Mouse (Mus musculus) kidney, adult 2 months (tissue): ENCODE measurements around the gene Bcar3. TPM values are rescaled to one million over a fixed set of nuclear protein-coding genes. Genes with fewer than 3 reads are reported as not detected.

Source experiments
- DNase-seq: peaks from one replicate; pipeline ENCODE4 v3.0.0; 2021
- H3K27ac ChIP-seq: fragments of 200-500 bp; 2 replicates; pipeline ENCODE4 v1.5.1; 2012; ENCODE audit warnings: low read depth, low read length, control low read depth, inconsistent platforms; ENCODE audit not compliant: insufficient read depth
- H3K27me3 ChIP-seq: fragments of 200-500 bp; replicated peaks from 2 replicates; pipeline ENCODE4 v1.6.1; 2012; ENCODE audit warnings: mild to moderate bottlenecking, moderate library complexity, low read length, inconsistent platforms; ENCODE audit not compliant: control insufficient read depth, insufficient read depth
- H3K36me3 ChIP-seq: fragments of 200-500 bp; 2 replicates; pipeline ENCODE4 v1.6.1; 2012; ENCODE audit warnings: mild to moderate bottlenecking, moderate library complexity, low read length, inconsistent platforms; ENCODE audit not compliant: control insufficient read depth, insufficient read depth
- H3K4me1 ChIP-seq: fragments of 200-500 bp; 2 replicates; pipeline ENCODE4 v1.6.1; 2011; ENCODE audit warnings: low read length; ENCODE audit not compliant: control insufficient read depth, insufficient read depth
- H3K4me3 ChIP-seq: fragments of 200-500 bp; 2 replicates; pipeline ENCODE4 v1.5.1; 2011; ENCODE audit warnings: mild to moderate bottlenecking, low read depth, low read length, control low read depth; ENCODE audit not compliant: insufficient read depth
- CTCF ChIP-seq: fragments of 200-500 bp; conservative IDR thresholded peaks from 2 replicates; pipeline ENCODE4 v1.5.1; 2011; ENCODE audit warnings: low read depth, mild to moderate bottlenecking, control low read depth, low read length, moderate library complexity, mixed read lengths; ENCODE audit not compliant: insufficient read depth, insufficient read length
- POLR2A ChIP-seq: fragments of 200-500 bp; IDR thresholded peaks from one replicate; pipeline ENCODE4 v1.6.1; 2011; ENCODE audit warnings: low read depth, low read length, control low read depth
- WGBS: fragments of 180-500 bp; shearing (Covaris S2); methylation state at CpG from one replicate; pipeline ENCODE4 v1.1.7; 2018; 5-methylcytosine and 5-hydroxymethylcytosine counted together
- polyA plus RNA-seq: library from polyadenylated mRNA; depleted of rRNA; stranded (reverse); fragments of >200 nt; gene quantifications from 2 replicates; pipeline ENCODE4 v1.2.3, GENCODE M21; 2012; rRNA removed

The Bcar3 gene
- polyA plus RNA-seq, 1 experiment = 41.3 TPM

DNA sequence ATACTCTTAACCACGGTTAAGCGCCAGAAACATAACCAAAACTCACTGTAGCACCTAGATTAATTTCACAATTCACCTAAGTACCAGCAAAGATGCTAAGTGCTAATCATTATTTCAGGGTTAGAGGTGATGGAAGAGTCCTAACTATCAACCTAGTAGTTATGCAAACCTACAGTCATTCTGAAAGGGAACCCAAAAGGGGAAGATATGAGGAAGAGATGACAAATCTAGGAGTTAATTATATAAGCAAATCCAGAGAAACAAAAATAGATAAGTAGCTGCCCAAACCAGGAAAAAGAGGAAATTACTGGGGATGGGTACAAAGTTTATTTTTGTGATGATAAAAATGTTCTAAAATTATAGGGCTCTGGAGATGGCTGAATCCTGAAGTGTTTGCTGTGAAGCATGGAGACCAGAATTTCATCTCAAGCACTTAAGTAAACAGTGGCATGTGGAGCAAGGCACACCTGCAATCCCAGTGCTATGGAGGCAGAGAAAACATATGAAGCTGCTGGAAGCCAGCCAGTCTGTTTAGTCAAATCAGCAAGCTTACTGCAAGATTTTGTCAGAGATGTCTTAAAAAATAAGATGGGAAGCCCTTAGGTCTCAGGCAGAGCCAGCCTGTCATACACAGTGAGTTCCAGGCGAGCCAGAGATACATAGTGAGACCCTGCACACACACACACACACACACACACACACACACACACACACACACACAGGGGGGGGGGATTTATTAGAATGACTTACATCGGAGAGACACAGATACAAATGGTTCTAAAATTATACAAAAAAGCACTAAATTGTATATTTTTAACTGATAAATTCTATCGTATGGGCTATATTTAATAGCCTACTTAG lies 279.7 kb downstream of the Bcar3 start:
- no peak overlapping the region for H3K4me3 ChIP-seq
- 96% methylated on average over 5 of the region's 5 CpGs for WGBS
- no peak for DNase-seq
- H3K36me3 ChIP-seq = peaks cover 3% of the 10 kb centered on the region; the same call in 1 of the 2 replicates
- no peak overlapping the region for H3K27ac ChIP-seq
- no peaks in the 10 kb centered on the region for H3K27me3 ChIP-seq
- no peak for TF ChIP-seq POLR2A
- peaks cover 4% of the 10 kb centered on the region; the same call in 1 of the 2 replicates for H3K4me1 ChIP-seq

DNA sequence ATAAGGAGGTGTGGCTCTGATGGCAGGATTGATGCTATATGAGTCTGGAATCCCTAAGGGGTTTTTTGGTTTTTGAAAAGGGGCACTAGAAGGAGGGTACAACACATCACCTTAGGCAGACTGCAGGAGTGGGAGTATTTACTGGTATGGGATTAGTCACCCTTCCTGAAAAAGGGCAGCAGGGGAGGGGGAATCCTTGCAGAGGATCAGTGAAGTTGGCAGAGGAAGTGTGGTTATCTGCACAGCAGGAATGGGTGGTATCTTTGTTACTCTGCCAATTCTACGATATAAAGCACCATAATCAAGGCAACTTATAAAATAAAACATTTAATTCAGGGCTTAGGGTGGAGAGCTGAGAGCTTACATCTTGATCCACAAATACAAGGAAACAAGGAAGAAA lies 281.0 kb downstream of the Bcar3 start:
- peaks cover 3% of the 10 kb centered on the region; the same call in 1 of the 2 replicates for H3K36me3 ChIP-seq

DNA sequence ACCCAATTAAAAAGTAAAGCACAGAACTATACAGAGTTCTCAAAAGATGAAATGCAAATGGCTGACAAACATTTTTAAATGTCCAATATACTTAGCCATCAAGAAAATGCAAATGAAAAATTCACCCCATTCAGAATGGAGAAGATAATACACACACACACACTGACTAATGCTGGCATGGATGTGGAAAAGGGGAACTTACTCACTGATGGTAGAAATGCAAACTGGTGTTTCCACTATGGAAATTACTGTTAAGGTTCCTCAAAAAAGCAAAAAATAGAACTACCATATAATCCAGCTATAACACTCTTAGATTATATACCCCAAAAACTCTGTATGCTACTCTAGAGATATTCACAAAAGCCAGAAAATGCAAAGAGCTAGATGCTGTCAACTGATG lies 283.4 kb downstream of the Bcar3 start:
- no peak for TF ChIP-seq CTCF
- no peak for TF ChIP-seq POLR2A
- Histone ChIP-seq H3K4me3 (no peak overlapping the region), H3K4me1 (peaks cover 4% of the 10 kb centered on the region; the same call in 1 of the 2 replicates), H3K27ac (no peak overlapping the region), H3K27me3 (no peaks in the 10 kb centered on the region), H3K36me3 (peaks cover 3% of the 10 kb centered on the region; the same call in 1 of the 2 replicates)
- no peak for DNase-seq

More for the DNA sequence above, 281.0 kb downstream of the Bcar3 start:
- no peak overlapping the region for H3K27ac ChIP-seq
- H3K4me3 ChIP-seq = no peak overlapping the region
- TF ChIP-seq CTCF (no peak), POLR2A (no peak)
- H3K27me3 ChIP-seq = no peaks in the 10 kb centered on the region
- no peak for DNase-seq
- 77% methylated on average over 1 of the region's 1 CpGs for WGBS
- peaks cover 4% of the 10 kb centered on the region; the same call in 1 of the 2 replicates for H3K4me1 ChIP-seq

Other genes with a start within 250 kb of the Bcar3 start
- gene Abca4, start 249.7 kb upstream of the Bcar3 start, polyA plus RNA-seq = 8.2 and 9.9 TPM in 2 replicates
- gene Gclm, start 48.6 kb upstream of the Bcar3 start, polyA plus RNA-seq = 227 and 313 TPM in 2 replicates
- gene Dnttip2, start 19.7 kb upstream of the Bcar3 start, polyA plus RNA-seq = 6.6 and 7.9 TPM in 2 replicates